Mouse (Mus musculus) A20 (cell line): Measurements from ENCODE around the gene Dnajc12.
"Not testable (repeated sequence)": the region's sequence is repeated elsewhere in the genome, so short reads cannot be mapped to it uniquely, and the experiment has no call there.

Experiments used
- DNase-seq: peaks from one replicate; pipeline ENCODE4 v3.0.0-alpha.2; 2011; ENCODE audit warnings: low read depth, low spot score

Dnajc12 gene

DNA sequence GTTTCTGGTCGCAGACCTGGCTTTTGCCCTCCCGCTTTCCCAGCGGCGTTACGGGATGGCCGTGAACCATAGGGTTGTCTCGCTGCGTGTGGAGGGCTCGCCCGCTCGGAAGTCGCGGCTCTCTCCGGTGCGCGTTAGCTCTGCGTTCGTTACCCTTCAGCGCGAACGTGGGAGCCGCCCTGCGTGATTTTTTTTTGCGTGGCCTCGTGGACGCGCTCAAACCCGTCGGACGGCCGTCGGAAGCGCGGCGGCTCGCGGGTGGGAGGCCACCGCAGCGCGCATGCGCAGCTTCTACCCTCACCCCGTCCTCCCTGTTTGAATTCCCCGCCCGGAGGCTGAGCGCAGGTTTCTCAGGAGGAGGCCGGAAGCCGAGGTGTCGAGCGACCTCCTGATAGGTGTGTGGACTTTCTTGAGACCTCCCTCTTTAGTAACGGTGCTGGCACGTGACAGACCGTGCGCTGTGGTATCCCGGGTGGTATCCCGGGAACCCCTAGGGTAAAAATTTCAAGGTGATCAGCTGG lies 47.6 kb downstream of the Dnajc12 start, which contains the start of gene Ctnna3:
TSS of gene Ctnna3 (plus strand) at position 314 of the 521 bp plus-strand sequence.
- peak; percentile 97 for DNase-seq

DNA sequence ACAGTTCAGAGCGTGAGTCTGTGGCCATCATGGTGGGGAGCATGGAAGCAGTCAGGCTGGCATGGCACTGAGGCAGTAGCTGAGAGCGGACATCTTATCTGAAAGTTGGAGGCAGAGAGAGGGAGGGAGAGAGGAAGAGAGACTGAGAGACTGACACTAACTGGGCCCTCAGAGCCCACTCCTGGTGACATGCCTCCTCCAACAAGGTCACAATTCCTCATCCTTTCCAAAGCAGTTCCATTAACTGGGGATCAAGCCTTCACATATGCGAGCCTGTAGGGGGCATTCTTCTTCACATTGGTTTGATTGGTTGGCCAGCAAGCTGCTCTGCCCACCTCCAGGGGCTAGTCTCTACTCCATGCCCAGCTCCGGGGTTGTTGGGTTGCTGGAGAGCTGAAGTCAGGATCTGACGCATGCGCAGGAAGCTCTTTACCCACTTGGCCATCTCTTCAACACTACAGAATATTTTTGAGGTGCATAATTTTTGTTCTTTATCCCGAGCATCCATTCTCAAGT lies 49.0 kb downstream of the Dnajc12 start:
- DNase-seq: no peak

- no peak for DNase-seq
Observed at GRCm38 (mm10) chr10:63432099-63432498, 49.9 kb downstream of the Dnajc12 start.

- no peak for DNase-seq
Observed at GRCm38 (mm10) chr10:63432887-63433286, 50.6 kb downstream of the Dnajc12 start.

DNA sequence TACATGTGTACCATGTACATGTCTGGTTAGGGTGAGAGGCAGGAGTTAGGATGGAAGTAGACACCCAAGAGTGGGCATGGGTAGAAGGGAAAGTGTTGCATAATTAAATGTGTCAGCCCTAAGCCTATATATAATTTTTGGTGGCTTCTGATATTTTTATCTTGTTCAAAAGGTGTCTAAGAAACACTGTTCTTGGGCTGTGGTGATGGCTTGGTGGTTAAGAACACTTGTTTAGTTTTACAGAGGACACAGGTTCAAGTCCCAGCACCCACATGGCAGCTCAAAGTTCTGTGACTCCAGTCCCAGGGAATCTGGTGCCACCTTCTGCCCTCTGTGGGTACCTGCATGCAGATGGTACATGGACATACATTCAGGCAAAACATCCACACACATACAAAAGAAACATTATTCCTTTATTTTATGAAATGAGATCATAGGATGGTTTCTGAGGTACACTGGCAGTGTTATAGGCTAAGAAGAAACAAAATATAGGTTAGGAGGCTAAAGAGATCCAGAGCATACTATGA lies 56.6 kb downstream of the Dnajc12 start:
- DNase-seq: no peak

GRCm38 (mm10) chr10:63439694-63440228 lies 57.5 kb downstream of the Dnajc12 start:
- DNase-seq: no peak

DNA sequence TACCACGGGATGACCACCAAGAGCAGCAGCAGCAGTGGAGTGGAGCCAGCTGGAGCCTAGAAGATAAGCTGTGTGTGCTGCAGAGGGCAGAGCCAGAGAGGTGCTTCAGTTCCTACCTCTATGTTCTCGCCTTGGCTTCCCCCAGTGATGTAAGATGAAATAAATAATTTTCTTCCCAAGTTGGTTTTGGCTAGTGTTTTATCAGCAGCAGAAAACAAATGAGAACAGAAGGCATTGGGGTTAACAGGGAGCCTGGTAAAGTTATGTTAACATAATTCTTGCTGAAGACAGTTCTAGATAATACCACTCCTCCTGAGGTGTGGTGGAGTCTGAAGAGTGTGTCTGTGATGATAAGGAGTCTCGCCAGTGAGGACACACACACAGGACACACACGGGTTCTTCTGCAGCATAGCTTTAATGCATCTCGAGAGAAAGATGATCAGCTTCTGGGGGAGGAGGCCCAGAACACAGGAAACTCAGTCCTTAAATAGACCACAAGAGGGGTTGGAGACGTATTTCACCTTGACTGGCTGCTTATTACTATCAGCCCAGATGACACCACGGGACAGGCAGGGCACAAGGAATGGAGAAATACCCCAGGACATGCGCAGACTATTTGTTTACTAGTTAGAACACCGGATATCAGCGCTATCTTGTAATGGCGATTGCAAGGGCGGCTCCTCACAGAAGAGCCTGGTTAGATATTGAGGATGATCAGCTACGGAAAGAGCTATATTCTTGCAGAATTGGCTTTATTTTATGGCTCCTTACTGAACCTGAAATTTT lies 62.6 kb downstream of the Dnajc12 start:
- not testable (repeated sequence) for DNase-seq

GRCm38 (mm10) chr10:63453926-63454325 lies 71.7 kb downstream of the Dnajc12 start:
- no peak for DNase-seq

- DNase-seq: peak; percentile 28
Observed at GRCm38 (mm10) chr10:63455110-63455878, 73.1 kb downstream of the Dnajc12 start.

DNA sequence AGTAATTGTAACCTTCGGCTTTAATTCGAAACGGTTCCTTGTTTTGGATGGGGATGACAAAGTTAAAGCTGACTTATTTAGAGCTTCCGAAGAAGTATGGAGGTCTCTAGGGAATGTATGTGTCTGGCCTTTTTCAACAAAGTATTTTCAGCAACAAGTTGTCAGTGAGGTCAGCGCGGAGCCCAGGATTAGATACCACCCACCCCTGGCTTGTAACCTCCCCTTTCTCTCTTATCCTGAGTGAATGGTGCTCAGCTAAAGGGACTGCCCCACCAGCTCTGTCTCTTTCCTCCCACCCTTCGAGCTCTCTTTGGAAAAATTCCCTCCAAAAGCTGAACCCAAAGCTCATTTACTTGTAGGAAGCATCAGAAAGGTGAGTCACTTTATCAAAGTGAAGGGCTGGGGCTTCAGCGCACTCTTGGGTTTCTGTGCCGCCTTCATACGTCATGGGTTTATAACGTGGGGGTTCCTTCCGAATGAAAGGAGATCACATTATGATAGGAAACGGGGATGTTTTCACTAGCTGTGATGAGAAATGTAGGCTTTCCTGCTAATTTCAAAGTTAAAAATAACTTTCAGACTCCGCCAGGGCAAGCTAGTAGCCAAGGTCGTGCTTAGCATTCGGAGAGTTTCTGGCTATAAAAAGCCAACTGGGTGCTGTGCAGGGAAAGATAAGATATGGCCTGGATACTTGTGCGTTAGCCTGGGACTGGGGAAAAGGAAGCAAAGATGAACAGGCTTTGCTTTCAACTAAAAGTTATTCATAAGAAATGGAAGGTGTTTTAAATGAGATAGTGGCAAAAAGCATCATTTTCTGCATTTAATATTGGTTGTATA lies 75.3 kb downstream of the Dnajc12 start:
- no peak for DNase-seq
